Mouse (Mus musculus): ENCODE results near the gene Myo3b.

Myo3b gene

GRCm38 (mm10) chr2:70128590-70128989 lies 89.7 kb downstream of the Myo3b start:
- no peak for DNase-seq (ENCODE audit: low read depth, low spot score)

GRCm38 (mm10) chr2:70129566-70129965 lies 90.6 kb downstream of the Myo3b start:
- DNase-seq (ENCODE audit: low read depth, low spot score): no peak

DNA sequence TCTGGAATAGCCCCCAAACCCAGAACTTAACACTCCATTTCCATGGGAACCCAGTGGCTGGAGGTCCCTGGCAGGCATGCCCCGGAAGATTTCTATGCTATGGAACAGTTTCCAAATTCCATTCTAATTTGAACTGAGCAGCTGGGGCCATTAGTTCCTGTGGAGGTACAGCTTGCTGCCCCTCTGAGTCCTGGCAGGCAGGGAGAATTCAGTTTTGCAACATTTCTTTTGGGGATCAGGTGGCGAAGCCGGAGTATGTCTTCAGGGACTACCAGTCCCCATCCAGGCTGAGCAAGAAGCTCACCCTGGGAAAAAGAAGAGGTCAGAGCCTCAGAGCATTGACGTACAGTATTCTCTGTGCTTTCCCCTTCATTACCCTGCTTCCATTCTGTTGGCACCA lies 94.4 kb downstream of the Myo3b start:
- no peak for DNase-seq (ENCODE audit: low read depth, low spot score)

- DNase-seq (ENCODE audit: low read depth, low spot score): no peak
Observed at GRCm38 (mm10) chr2:70137226-70137998, 98.5 kb downstream of the Myo3b start.

DNA sequence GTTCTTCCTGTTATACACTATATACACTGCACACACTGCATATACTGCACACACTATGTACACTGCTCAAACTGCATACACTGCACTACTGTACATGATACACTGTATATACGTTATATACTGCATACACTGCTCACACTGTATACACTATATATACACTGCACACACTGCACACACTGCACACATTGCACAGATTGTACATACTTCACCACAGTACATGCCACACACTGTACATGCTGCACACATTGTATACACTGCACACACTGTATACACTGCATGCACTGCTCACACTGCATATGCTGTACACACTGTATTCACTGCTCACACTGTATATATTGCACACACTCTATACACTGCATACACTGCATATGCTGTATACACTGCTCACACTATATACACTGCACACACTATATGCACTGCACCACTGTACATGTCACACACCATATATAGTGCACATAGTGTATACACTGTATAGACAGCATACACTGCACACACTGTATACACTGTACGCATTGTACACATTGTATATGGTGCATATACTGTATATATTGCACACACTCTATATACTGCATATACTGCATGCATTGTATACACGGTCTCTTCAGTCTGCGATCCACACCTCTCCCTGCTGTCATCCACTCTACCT lies 104.7 kb downstream of the Myo3b start:
- no peak for DNase-seq (ENCODE audit: low read depth, low spot score)

GRCm38 (mm10) chr2:70146993-70147581 lies 108.2 kb downstream of the Myo3b start:
- DNase-seq (ENCODE audit: low read depth, low spot score): peak; percentile 67

GRCm38 (mm10) chr2:70148821-70149510 lies 110.0 kb downstream of the Myo3b start:
- DNase-seq (ENCODE audit: low read depth, low spot score): peak; percentile 55

GRCm38 (mm10) chr2:70150399-70151035 lies 111.6 kb downstream of the Myo3b start:
- DNase-seq (ENCODE audit: low read depth, low spot score): no peak

DNA sequence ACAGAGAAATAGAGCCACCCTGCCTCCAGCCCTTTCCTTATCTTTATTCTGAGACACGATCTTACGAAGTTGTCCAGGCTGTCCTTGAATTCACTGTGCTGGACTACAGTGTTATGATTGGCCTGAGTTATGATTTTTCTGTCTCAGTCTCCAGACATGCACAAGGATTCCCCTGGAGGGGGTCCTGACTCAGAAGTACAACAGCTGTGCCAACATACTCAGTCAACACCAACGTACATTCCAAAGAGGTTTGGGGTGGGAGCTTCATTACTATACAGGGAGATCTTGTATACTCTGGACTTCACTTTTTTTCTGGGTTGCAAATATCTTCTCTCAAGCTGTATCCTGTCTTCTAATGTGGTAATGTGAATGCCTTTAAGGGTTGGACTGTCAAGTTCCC lies 113.0 kb downstream of the Myo3b start:
- no peak for DNase-seq (ENCODE audit: low read depth, low spot score)

DNA sequence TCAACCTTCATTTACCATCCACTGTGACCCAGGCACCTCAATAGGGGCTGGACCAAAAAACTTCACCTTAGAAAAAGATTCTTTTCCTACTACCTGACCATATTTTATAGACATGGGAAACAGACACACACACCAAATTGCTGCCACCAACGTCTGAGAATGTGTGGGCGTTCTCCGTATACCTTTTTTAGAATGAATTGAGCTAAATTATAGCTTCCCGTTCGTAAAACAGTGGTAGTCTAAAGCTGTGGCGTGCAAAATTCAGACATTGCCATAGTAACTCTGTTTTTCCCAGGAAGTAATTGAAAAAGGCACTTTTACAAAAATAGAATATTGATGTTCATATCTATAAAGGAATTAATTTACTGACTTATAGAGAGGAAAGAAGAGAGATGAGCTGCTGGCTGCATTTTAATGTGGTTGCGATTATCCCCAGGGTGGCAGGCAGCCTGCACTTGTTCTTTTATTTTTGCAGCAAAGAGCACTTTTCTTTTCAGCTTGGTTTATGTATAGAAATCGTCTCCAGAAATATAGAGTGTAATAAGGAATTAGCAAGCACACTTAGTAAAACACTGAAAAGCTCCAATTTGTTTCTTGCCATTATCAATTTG lies 116.4 kb downstream of the Myo3b start:
- no peak for DNase-seq (ENCODE audit: low read depth, low spot score)

DNA sequence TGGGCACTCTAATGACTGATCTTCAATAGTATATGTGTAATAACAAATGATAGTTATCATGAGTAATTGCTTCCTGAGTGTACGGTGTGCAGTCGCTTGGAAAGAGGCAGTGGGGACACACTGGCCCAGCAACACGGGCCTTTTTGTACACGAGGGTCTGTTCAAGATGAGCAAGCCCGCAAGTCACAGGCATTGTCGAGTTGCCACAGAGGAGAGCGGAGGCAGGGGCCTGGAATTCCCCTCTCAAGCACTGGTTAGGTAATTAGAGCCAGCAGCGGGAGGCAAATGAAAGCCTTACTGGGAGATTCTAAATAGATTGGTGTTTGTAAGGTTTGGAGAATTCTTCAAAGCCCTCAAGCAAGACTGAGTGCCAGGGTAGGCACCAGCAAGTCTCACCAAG lies 120.6 kb downstream of the Myo3b start:
- no peak for DNase-seq (ENCODE audit: low read depth, low spot score)

DNA sequence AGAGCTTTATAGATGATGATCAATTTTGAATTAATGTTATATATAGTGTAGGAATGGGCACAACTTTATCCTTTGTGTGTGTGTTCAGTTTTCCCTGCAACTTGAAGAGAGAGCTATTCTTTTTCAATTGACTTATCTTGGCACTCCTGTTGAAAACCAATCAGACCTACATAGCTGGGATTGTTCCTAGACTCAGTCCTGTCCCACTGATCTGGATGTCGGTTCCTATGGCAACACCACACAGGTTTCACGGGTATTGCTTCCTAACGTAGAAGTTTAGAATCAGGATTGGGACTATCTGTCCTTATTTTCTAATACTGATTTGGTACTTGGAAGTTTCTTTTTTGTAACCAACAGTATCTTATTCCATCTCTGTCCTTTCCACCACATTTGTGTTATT lies 127.3 kb downstream of the Myo3b start:
- peak; percentile 43 for DNase-seq (ENCODE audit: low read depth, low spot score)

DNA sequence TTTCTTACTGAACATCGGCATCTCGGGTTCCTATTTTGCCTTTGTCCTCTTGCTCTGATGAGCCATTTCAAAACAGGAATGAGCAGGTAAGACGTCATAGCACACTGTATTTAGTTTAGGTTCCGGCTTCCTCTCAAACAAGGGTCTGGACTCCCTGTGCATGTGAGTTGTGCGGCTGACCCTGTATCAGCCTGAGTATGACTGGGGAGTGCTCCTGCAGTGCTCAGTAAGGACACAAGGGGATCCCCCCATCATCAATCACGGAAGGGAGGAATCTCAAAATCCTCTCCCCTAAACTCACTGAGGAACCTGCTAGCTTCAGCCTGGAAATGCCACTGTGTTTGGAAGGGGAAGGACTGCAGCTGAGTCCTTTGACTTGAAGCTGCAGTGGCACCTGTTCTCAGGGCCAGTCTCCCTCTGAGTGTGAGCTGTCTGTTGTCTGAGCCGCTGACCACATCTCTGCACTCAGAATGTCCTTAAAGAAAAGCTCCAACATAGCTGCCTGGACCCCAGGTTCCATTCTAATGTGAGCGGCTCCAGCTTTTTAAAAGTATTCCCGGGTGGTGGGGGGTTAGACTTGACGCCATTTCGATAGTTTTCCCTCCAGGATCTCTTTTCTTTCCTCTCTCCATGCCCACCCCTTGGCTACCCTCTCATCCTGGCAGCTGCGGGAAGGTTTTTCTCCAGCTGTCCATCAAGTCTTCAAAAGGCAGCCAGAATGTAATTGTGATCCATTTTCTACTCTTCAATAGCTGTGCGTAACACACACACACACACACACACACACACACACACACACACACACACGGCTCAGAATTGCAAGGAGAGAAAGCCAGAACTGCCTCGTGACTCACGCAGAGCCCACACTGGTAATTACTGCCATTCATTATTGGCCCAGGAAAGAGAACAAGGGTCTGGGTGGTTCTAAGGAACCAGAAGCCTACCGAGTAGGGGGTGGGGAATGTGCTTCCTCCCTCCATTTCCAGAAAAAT lies 129.3 kb downstream of the Myo3b start:
- DNase-seq (ENCODE audit: low read depth, low spot score): no peak

GRCm38 (mm10) chr2:70170469-70170868 lies 131.5 kb downstream of the Myo3b start:
- no peak for DNase-seq (ENCODE audit: low read depth, low spot score)

- DNase-seq (ENCODE audit: low read depth, low spot score): no peak
Observed at GRCm38 (mm10) chr2:70176823-70177708, 138.1 kb downstream of the Myo3b start.

DNA sequence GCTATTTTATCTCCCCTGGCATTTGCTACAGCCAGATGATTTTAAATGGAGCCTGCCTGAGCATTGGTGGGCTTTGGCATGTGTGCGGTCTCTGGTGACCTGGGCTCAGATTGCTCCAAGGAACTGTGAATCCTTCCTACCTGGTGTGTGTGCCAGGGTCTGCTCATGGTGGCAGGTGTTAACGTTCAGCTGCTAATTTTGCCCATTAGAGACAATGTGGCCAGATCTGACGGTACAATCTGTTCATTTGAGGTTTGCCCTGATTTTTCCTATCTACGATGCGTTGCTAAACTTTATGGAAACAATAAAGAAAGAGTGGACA lies 138.7 kb downstream of the Myo3b start:
- no peak for DNase-seq (ENCODE audit: low read depth, low spot score)

- DNase-seq (ENCODE audit: low read depth, low spot score): no peak
Observed at GRCm38 (mm10) chr2:70178241-70178640, 139.3 kb downstream of the Myo3b start.

GRCm38 (mm10) chr2:70182150-70182670 lies 143.3 kb downstream of the Myo3b start:
- no peak for DNase-seq (ENCODE audit: low read depth, low spot score)

DNA sequence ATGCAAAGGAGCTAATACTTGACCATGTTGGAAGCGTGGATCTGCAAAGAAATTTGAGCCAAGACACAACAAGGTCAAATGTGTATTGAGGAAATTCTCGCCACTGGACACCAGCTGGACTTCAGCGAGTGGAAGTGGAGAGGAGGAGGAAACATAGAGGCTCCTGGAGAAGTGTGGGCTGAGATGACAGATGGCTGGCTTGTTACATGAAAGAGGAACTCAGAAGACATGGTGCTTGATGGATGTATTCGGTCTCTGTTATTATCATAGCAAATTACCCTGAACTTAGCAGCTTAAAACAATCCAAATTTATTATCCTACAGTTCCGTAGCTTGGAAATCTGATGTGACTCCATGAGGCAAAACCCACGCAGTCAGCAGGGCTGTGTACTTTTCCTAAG lies 148.1 kb downstream of the Myo3b start:
- no peak for DNase-seq (ENCODE audit: low read depth, low spot score)
